Mouse (Mus musculus) mature B cell (primary cell): Measurements from ENCODE around the gene Mgll.

Experiments
- in situ Hi-C: fragments of 300-500 bp; cut with MboI; formaldehyde crosslinking; loops from 2 replicates; pipeline ENCODE4 v1.14.3; 2019

Gene Mgll

DNA sequence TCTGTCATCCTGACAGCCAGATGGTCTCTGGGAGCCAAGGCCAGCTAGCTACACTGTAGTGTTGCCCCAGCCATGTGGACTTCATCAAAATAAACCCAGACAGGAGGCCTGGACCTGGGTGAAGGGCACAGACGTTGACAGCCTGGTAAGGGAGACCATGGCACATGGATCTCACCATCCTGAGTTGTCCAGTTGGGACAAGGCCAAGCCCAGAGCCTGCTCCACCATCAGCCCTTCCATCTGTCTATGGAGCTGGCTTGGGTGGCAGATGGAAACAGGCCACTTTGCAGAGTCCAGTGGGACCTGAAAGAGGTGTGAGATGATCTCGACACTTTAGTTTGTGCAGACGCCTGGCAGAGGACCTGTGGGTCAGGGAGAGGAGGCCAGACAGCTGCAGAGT is 76.5 kb downstream of the Mgll start:
- in situ Hi-C loops = no loop called here

DNA sequence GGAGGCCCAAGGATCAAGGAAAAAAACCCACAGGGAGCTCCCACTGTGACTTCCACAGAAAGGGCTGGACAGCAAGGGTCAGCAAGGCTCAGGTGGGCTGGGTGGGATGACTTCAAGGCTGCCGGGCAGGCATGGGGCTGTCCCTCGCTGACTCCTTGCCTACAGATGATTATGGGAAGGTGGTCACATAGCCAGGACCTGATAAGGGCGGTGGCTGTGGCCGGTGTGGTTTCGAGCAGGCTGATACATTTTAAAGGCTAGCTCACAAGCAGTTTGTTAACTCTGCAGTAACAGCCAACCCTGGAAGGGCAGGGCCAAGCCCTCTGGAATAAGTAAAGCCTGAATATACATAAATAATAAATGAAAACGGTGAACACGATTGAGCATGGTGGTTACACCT is 78.8 kb downstream of the Mgll start:
- in situ Hi-C loops = no loop called here

DNA sequence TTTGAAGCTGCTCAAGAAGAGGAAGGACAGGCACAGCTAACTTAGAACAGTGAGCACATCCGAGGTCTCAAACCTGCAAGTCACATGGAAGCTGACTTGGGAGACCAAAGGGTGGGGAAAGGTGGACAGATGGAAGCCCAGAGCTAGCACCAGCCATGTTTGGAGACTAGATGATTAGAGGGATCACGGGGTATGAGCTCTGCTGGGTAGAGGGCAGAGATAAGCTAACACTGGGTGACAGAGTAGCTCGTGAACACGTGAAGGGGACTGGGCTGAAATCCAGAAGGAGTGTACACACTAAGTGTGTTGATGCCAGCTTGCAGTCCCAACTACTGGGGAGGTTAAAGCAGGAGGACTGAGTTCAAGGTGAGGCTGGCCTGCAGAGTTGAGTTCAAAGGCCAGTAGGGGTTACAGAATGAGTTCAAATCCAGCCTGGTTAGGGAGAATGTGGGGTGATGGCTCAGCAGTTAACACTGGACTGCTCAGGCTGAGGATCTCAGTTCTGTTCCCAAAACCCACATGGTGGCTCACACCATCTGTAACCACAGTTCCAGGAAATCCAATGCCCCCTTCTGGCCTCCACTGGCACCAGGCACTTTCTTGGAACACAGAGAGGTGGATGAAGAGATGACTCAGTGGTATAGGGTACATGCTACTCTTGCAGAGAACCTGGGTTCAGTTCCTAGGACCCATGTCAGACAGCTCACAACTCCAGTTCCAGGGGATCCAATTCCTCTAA is 79.9 kb downstream of the Mgll start:
- in situ Hi-C loops = no loop called here

DNA sequence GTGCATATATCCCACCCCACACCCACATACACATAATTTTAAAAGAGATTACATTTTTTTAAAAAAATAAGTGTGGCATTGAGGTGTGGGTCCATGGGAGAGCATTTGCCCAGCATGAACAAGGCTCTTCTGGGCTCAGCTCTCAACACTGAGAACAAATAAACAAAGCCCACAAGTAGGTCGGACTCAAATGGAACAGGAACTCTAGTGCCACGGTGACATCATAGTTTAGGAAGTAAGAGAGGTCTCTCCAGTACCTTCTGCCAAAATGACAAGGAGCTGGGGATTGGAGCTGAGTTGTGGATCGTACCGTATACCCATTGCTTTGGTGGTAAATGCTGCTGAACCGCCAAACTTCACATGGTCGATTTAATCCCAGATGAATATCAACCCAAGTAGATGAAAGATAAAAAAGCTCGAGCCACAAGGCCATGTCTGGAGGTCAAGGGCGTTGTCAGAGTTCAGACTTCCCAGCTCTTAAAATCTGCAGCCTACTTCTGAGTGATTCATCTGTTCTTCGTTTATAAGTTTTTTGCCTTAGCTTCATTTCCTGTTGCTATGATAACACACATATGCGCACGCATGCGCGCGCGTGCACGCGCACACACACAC is 80.9 kb downstream of the Mgll start:
- in situ Hi-C loops = no loop called here

DNA sequence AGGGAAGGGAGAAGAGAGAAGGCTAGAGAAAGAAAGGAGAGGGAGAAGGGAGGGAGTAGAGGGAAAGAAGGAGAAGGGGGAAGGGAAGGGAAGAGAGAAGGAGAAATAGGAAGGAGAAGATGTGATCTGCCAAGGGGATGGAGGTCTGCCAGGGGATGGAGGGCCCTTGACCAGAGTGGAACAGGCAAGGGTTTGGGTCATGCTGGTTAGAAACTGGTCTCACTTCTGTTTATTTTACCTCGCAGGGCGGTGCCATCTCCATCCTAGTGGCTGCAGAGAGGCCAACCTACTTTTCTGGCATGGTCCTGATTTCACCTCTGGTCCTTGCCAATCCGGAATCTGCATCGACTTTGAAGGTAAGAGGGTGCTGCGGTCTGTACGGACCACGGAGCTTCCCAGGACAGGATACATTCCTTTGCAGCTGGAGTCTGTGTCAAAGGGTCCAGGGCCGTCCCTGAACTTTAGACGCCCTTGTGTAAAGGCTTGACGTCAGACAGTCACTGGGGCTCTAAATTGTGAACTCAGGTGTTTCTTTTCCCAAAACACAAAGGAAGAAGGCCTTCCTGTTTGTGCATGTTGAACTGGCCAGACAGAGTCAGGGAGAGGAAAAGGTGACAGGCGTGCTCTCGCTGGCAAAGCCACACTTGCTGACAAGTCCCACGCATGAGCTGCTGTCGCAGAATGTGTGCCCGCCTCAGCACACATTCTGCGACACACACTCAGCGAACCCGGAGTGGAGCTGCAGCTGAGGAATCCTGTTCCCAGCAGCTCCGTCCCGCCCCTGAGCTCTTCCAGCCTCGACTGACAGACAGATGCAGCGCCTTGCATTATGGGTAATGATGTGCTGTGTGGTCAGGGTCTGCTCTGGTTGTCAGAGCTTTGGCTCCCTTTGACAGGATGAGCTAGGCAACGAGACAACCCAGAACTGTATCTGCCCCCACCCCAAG is 85.2 kb downstream of the Mgll start:
- in situ Hi-C loops = no loop called here

DNA sequence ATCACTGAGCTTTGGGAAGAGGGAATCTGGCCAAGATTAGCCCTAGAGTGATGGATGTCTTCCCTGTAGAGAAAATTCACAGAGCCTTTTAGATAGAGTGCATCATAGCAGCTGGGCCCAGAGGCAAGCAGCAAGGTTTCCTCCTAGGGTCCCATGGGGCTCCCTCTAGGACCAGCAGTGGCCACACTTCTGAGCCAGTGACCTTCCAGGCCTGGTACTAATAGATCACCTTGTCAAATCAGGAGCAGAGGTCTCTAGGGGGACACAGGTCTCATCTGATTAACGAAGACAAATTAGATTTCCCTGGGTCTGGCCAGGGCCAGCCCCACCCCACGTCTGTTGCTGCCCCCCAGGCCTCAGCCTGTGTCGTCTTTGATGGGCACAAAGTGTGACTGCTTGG is 86.1 kb downstream of the Mgll start:
- in situ Hi-C loops = no loop called here

DNA sequence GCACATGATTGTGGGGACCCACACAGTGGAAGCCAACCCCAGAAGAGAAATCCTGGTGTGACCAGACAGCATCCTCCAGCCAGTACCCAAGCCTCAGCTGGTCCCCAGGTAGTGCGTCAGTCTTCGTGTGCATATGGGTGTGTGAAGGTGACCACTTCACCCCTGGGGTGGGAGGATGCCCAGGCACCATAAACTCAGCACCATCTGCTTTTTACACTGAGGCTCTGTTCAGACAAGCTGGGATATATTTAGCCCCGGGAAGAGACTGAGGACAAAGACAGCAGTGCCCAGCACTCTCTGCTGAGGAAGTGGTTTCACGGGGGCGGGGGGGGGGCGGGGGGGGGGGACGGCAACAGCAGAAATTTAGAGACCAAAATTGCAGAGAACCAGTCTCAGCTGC is 87.2 kb downstream of the Mgll start:
- in situ Hi-C loops = no loop called here

DNA sequence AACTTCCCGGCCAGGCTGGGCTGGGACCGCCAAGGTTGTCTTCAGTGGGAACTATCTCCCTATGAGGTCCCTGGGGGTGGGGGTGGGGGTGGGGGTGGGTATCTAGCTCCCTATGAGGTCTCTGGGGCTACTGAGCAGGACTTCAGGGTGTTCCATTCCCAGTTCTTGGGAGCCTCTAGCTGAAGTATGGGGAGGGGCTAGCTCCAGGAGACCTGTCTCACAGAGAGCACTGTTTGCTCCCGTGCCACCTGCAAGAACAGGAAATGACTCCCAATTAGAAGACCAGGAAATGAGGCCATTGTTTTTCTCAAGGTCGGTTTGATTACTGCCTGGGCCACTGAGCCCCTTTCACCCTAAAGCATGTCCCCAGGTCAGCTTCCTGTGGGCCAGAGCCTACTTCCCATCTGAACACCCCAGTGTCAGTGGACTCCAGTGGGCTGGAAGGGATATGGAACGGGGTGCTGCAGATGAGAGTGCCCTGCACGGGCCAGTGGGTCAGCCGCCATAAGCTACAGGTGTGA is 87.7 kb downstream of the Mgll start:
- in situ Hi-C loops = no loop called here

DNA sequence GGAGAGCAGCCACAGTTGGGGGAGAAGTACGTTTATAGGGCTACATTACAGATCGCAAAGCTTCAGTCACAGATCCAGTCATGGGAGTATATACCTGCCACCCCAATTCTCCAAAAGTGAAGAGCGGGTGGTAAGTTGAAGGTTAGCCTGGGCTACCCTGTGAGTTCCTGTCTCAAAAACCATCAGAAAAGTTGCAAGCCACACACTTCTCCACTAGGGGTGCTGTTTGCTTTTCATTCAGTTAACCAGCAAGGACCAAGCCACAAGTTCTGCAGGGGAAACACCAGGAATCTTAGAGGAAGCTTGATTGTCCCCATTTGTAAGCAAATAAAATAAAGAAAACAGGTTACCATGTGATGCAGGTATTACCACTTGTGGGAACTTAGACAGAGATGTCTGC is 88.7 kb downstream of the Mgll start:
- in situ Hi-C loops = no loop called here

DNA sequence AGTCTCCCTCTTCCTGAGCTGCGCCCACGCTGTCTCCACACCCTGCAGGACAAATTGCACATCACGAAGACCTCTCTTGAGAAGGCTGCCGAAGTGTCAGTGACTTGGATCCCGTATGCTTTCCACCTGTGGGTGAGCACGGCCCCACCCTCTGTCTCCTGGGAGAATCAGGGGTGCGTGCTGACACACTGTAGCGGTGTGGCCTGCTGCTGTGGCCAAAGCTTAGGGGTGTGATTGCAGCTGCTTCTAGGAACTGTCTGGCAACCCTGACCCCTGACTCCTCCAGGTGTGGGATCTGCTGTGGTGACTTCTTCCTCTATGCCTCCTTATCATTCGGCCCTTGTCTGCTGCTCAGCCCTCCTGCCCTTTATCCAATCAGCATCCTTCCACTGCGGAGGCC is 89.6 kb downstream of the Mgll start:
- in situ Hi-C loops = no loop called here

DNA sequence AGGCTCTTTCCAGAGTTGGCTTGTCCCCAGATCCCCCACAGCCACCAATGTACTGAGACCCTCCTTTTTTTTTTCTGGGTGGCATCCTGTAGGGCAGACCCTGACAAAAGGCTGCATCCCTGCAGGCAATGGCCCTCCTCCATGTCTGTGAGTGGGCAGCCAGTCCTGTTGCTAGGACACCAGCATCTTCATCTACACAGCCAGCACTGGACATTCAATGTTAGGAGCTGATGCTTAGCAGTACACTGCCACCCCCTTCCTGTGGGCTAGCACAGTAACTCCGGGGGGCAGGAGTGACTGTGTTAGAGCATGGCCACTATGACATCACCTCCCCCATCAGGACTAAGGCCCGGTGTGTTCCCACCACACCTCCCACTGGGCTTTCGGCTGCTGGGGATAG is 90.8 kb downstream of the Mgll start:
- in situ Hi-C loops = no loop called here

DNA sequence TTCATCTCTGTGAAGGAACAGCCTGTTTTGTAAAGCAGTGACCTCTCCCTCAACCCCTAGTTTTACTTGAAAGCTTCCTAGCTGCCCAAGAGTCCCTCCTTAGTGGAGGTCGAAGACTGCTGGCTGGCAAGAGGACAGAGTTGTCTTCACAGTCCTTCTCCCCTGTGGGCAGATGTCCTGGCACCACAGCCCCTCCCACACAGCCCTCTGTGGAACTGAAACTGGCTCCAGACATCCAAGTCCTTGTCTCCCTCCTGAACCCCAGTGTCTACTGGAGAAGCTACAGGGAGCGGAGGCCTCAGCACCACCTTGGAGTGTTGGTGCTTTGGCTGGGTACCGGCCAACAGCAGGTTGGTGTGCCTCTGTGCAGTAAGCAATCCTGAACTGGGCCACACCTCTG is 91.3 kb downstream of the Mgll start:
- in situ Hi-C loops = no loop called here

DNA sequence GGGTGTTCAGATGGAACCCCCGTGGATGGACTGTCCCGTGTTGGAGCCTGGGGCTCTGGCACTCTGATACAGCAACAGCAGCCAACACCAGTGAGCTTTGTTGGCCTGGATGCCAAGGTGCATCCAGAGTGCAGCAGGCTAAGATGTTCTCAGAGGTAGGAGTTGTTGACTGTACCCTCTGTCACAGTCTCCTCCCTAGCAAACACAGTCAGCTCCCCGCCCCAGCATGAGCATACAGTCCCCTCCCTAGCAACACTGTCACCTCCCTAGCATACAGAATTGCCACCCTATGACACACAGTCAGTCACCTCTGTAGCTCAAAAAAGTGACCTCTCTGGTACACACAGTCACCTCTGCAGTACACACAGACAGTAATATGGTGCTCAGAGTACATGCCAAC is 92.7 kb downstream of the Mgll start:
- in situ Hi-C loops = no loop called here

DNA sequence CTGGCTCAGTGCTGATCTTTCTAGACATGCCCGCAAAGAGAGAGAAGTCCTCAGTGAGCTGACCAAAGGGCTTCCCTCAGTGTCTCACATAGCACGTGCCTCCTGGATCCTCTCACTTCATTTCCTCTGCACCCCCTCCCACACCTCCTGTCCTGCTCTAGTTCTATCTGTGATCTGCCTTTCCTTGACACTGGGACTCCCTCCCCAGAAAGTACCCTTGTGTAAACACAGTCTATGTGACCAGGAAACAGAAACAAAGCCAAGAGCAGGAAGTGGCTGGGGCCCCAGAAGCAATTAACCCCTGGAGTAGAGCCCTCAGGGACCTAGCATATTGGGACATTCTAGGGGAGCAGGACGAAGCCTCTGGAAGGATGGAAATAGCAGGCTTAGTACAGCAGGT is 96.6 kb downstream of the Mgll start:
- in situ Hi-C loops = no loop called here

DNA sequence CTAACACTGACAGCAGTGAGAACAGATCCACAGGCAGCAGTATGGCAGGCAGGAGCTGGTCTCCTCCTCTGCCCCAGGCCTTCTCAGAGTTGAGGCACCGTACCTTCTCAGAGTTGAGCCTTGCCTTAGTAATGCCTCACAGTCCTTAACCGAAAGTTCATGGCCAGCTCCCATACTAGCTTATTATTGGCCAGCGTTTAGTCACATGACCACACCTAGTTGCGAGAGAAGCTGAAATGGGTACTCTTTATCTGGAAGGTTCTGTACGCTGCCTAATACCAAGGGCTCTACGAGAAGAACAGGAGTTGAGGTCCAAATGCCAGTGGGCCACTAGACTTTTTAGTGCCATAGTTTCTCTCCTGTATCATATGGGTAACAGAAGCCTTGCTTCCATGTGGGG is 97.1 kb downstream of the Mgll start:
- in situ Hi-C loops = no loop called here

DNA sequence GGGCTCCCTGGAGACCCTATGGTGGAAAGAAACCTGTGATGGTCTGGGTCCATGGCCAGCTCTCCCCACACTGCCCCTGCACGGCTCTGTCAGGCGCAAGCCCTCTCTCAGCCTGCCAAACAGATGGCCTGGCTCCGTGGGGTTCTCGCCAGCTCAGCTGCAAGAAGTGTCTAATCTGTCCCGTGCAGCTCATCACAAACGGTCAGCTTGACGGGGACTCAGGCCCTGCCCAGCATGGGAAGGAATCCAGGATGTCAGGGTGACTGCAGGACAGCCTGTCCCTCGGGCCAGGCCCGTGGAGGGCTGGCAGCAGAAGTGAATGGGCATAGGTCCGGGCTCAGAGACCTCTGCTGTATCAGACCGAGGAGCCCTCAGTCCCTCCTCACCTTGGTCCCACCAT is 97.7 kb downstream of the Mgll start:
- in situ Hi-C loops = no loop called here

DNA sequence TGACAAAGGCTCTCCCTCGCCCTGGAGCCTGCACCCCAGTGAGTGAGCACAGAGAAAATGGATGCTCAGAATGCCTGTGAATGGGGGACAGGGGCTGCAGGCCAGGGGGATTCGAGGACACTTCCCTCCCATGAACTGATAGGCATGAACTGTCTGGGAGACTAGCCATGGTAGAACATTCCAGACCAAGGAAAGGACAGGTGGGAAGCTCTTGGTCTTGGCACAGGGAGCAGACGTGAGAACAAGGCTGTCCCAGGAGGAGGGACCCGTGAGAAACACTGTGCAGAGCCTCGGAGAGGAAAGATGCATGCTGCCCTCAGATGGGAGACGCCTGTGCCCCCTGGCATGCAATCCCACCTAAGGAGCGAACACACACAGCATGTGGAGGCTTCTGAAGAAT is 100.0 kb downstream of the Mgll start:
- in situ Hi-C loops = no loop called here

DNA sequence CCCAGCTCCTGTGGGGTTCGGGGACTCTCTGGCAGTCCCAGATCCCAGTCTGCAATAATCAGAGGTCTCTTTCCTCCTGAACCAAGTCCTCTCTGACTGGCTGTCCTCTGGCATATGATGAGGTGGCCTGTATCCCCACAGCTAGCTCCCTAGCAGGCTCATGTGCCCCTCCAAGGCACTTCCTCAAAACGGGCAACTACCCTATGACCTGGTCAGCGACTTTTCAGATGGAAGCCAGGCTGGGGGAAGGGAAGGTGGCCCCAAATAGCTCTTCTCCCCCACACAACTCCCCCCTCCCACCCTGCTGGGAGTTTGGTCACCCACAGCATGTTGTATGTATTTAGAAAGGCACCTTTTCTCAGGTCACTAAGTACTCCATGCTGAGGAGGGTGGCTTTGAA is 101.9 kb downstream of the Mgll start:
- in situ Hi-C loops = loop anchor here (25.0 kb wide), 1 partner anchor 264 kb away; no protein-coding TSS in a partner anchor

DNA sequence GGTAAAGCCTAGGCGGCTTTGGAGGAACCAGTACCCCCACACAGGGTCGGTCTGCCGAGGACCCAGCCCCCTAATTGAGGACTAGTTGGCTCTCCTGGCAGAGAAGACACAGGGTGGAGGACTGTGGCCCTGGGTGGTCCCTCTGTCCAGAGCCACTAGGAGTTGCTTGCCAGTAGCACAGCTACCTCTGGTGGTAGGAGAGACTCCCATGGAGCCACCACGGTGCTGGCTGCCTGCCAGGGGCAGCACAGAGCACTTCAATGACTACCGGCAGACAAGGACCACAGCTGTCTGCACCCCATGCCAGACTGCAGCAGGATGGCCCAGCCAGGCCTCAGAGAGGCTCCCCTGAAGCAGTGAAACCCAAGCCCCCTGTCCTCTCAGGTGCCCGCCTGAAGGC is 102.3 kb downstream of the Mgll start:
- in situ Hi-C loops = loop anchor here (25.0 kb wide), 1 partner anchor 264 kb away; no protein-coding TSS in a partner anchor

DNA sequence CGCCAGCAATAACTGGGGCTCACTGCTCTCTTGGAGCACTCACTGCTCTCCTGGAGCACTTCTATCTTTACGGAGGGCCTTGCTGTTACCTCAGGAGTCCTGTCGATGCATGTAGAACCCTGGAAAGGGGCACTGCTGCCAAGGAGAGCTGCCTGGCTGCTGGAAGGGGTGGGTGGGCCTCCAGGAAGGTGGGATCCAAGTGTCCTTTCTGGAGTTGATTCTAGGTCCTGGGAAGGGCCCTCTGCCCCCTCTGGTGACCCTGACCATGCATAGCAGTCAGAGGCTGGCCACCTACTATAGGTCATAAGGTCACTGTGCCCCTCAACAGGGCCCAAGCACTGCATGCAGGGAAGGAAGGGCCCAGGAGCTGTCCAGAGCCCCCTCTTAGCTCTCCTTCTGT is 102.8 kb downstream of the Mgll start:
- in situ Hi-C loops = loop anchor here (25.0 kb wide), 1 partner anchor 265 kb away; no protein-coding TSS in a partner anchor

DNA sequence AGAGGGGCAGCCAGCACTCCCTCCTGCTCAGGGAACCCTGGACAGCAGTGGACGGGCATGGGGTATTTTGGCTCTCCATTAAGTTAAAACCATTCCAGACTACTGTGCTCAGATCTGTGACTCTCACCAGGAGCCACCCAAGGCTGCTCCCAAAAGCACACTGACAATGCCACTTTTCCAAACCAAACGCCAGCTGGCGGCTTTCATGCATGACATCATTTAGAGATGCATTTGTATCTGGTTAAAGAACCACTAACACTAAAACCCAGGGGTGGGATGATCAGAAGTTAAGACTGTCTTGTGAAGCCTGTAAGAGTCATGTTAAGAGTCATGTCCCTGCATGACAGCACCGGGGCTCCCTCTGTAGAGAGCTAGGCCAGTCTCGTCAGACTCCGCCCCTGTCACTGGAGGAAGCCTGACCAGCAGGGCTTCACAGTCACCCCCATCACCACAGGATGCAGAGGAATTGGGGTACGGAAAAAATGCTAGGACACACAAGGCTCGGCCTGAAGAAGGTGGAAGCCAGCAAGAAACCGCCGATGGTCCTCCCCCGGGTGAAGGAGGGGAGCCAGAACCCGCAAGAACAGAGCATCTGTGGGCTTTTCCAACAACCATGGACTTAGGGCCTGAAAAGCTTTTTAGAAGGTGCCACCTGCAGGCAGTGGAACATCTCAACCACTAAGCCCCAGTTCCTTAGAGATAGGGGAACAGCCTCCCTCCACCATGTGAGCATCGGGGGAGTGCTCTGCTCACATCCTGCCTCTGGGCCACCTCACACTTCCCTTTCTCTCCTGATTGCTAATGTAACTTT is 103.4 kb downstream of the Mgll start:
- in situ Hi-C loops = loop anchor here (25.0 kb wide), 1 partner anchor 265 kb away; no protein-coding TSS in a partner anchor
